Mouse (Mus musculus): ENCODE data around the gene Rfx3. TPM values are rescaled to one million over a fixed set of nuclear protein-coding genes. Genes with fewer than 3 reads are reported as not detected.

Gene Rfx3
- polyA plus RNA-seq, 1 experiment from 2014 or later: 8.4 TPM

- no peaks in the 10 kb centered on the region for H3K27me3 ChIP-seq (ENCODE audit: control insufficient read depth, insufficient read depth, low read length)
- no peak overlapping the region for H3K4me2 ChIP-seq (ENCODE audit: low read depth, low read length)
- H3K9me3 ChIP-seq (replicated peaks; ENCODE audit: control insufficient read depth, low read length): no peaks in the 10 kb centered on the region
- no peak for ATAC-seq (ENCODE audit: insufficient read depth, low FRiP score)
- H3K36me3 ChIP-seq (ENCODE audit: control insufficient read depth, insufficient read depth, low read length): no peaks in the 10 kb centered on the region
- no peaks in the 10 kb centered on the region for H3K4me1 ChIP-seq (ENCODE audit: control insufficient read depth, insufficient read depth, low read length)
- H3K9ac ChIP-seq (ENCODE audit: low read length): no peak overlapping the region
- 44% methylated on average over 2 of the region's 2 CpGs for WGBS
- no peak overlapping the region for H3K4me3 ChIP-seq (replicated peaks; ENCODE audit: low read length)
- no peak overlapping the region for H3K27ac ChIP-seq (ENCODE audit: low read length)
Observed at GRCm38 (mm10) chr19:27736571-27736970, 274.4 kb downstream of the Rfx3 start.

GRCm38 (mm10) chr19:27718931-27719330 is 292.0 kb downstream of the Rfx3 start:
- no peak overlapping the region for H3K27ac ChIP-seq (ENCODE audit: low read length)
- H3K4me3 ChIP-seq (replicated peaks; ENCODE audit: low read length): no peak overlapping the region
- 62% methylated on average over 11 of the region's 11 CpGs for WGBS
- no peaks in the 10 kb centered on the region for H3K27me3 ChIP-seq (ENCODE audit: control insufficient read depth, insufficient read depth, low read length)
- H3K4me2 ChIP-seq (ENCODE audit: low read depth, low read length): no peak overlapping the region
- H3K4me1 ChIP-seq (ENCODE audit: control insufficient read depth, insufficient read depth, low read length): no peaks in the 10 kb centered on the region
- ATAC-seq (ENCODE audit: insufficient read depth, low FRiP score): no peak
- H3K36me3 ChIP-seq (ENCODE audit: control insufficient read depth, insufficient read depth, low read length): no peaks in the 10 kb centered on the region
- no peaks in the 10 kb centered on the region for H3K9me3 ChIP-seq (replicated peaks; ENCODE audit: control insufficient read depth, low read length)
- no peak overlapping the region for H3K9ac ChIP-seq (ENCODE audit: low read length)

GRCm38 (mm10) chr19:27716274-27716673 is 294.7 kb downstream of the Rfx3 start:
- no peak overlapping the region for H3K9ac ChIP-seq (ENCODE audit: low read length)
- no peak overlapping the region for H3K4me3 ChIP-seq (replicated peaks; ENCODE audit: low read length)
- no peaks in the 10 kb centered on the region for H3K36me3 ChIP-seq (ENCODE audit: control insufficient read depth, insufficient read depth, low read length)
- H3K27me3 ChIP-seq (ENCODE audit: control insufficient read depth, insufficient read depth, low read length): no peaks in the 10 kb centered on the region
- H3K9me3 ChIP-seq (replicated peaks; ENCODE audit: control insufficient read depth, low read length): no peaks in the 10 kb centered on the region
- ATAC-seq (ENCODE audit: insufficient read depth, low FRiP score): no peak
- no peak overlapping the region for H3K4me2 ChIP-seq (ENCODE audit: low read depth, low read length)
- no peak overlapping the region for H3K27ac ChIP-seq (ENCODE audit: low read length)
- H3K4me1 ChIP-seq (ENCODE audit: control insufficient read depth, insufficient read depth, low read length): no peaks in the 10 kb centered on the region

All from stomach, embryonic 16.5 days (tissue).